Mouse (Mus musculus): ENCODE results near the gene Lsm2. TPM values are rescaled to one million over a fixed set of nuclear protein-coding genes. Genes with fewer than 3 reads are reported as not detected.
A peak's percentile ranks its signal among the peaks of the same experiment; 100 is the strongest.
"Not testable (repeated sequence)": the region's sequence is repeated elsewhere in the genome, so short reads cannot be mapped to it uniquely, and the experiment has no call there.

Gene Lsm2
- polyA plus RNA-seq, 1 experiment = 60.7 TPM

GRCm38 (mm10) chr17:34984218-34984617 is 2.6 kb downstream of the Lsm2 start:
- TF ChIP-seq POLR2A (IDR thresholded peaks at IDR 0.05; ENCODE audit: low read depth, low read length) = no peak
- peak; percentile 12; the same call in 1 of the 2 replicates for TF ChIP-seq CTCF (IDR thresholded peaks at IDR 0.05; ENCODE audit: extremely low read depth, insufficient read depth, insufficient read length, insufficient replicate concordance)
- no peak overlapping the region for H3K4me3 ChIP-seq (ENCODE audit: extremely low read depth, insufficient read depth, insufficient read length)
- no peak overlapping the region for H3K27ac ChIP-seq (ENCODE audit: insufficient read depth, low read length)
- peaks cover 7% of the 10 kb centered on the region; the same call in 1 of the 2 replicates for H3K36me3 ChIP-seq (ENCODE audit: control insufficient read depth, insufficient read depth, low read length)
- no peak for DNase-seq (ENCODE audit: low read depth in 1 of 2, low spot score in 2 of 2)
- no peaks in the 10 kb centered on the region for H3K27me3 ChIP-seq (ENCODE audit: control insufficient read depth, insufficient read depth, low read length)
- 82% methylated on average over 2 of the region's 2 CpGs for WGBS
- H3K4me1 ChIP-seq (ENCODE audit: control insufficient read depth, insufficient read depth, insufficient read length) = peaks cover 4% of the 10 kb centered on the region; the same call in 1 of the 2 replicates

- DNase-seq (ENCODE audit: low read depth in 1 of 2, low spot score in 2 of 2) = no peak
- Histone ChIP-seq H3K4me1 (ENCODE audit: control insufficient read depth, insufficient read depth, insufficient read length) (no peaks in the 10 kb centered on the region; the same call in 1 of the 2 replicates), H3K4me3 (ENCODE audit: extremely low read depth, insufficient read depth, insufficient read length) (no peak overlapping the region), H3K27me3 (ENCODE audit: control insufficient read depth, insufficient read depth, low read length) (no peaks in the 10 kb centered on the region), H3K27ac (ENCODE audit: insufficient read depth, low read length) (no peak overlapping the region), H3K36me3 (ENCODE audit: control insufficient read depth, insufficient read depth, low read length) (peaks cover 16% of the 10 kb centered on the region)
- TF ChIP-seq CTCF (IDR thresholded peaks at IDR 0.05; ENCODE audit: extremely low read depth, insufficient read depth, insufficient read length, insufficient replicate concordance) = no peak
- no peak for TF ChIP-seq POLR2A (IDR thresholded peaks at IDR 0.05; ENCODE audit: low read depth, low read length)
Measured at GRCm38 (mm10) chr17:34994751-34995150, 13.1 kb downstream of the Lsm2 start.

- H3K27me3 ChIP-seq (ENCODE audit: control insufficient read depth, insufficient read depth, low read length); H3K27ac ChIP-seq (ENCODE audit: insufficient read depth, low read length); H3K4me3 ChIP-seq (ENCODE audit: extremely low read depth, insufficient read depth, insufficient read length); H3K4me1 ChIP-seq (ENCODE audit: control insufficient read depth, insufficient read depth, insufficient read length); DNase-seq (ENCODE audit: low read depth in 1 of 2, low spot score in 2 of 2): not testable (repeated sequence)
- peaks cover 16% of the 10 kb centered on the region for H3K36me3 ChIP-seq (ENCODE audit: control insufficient read depth, insufficient read depth, low read length)
- WGBS = 78% methylated on average over 4 of the region's 4 CpGs
Measured at GRCm38 (mm10) chr17:34995192-34995591, 13.5 kb downstream of the Lsm2 start.

GRCm38 (mm10) chr17:34995927-34996326 is 14.3 kb downstream of the Lsm2 start:
- WGBS = 64% methylated on average over 4 of the region's 4 CpGs
- Histone ChIP-seq H3K36me3 (ENCODE audit: control insufficient read depth, insufficient read depth, low read length) (peaks cover 16% of the 10 kb centered on the region), H3K27ac (ENCODE audit: insufficient read depth, low read length) (0 out of 2 replicates have a peak overlapping the region, but pooled peaks have one; percentile 20)
- not testable (repeated sequence) for H3K27me3 ChIP-seq (ENCODE audit: control insufficient read depth, insufficient read depth, low read length); H3K4me1 ChIP-seq (ENCODE audit: control insufficient read depth, insufficient read depth, insufficient read length); DNase-seq (ENCODE audit: low read depth in 1 of 2, low spot score in 2 of 2); H3K4me3 ChIP-seq (ENCODE audit: extremely low read depth, insufficient read depth, insufficient read length)

DNA sequence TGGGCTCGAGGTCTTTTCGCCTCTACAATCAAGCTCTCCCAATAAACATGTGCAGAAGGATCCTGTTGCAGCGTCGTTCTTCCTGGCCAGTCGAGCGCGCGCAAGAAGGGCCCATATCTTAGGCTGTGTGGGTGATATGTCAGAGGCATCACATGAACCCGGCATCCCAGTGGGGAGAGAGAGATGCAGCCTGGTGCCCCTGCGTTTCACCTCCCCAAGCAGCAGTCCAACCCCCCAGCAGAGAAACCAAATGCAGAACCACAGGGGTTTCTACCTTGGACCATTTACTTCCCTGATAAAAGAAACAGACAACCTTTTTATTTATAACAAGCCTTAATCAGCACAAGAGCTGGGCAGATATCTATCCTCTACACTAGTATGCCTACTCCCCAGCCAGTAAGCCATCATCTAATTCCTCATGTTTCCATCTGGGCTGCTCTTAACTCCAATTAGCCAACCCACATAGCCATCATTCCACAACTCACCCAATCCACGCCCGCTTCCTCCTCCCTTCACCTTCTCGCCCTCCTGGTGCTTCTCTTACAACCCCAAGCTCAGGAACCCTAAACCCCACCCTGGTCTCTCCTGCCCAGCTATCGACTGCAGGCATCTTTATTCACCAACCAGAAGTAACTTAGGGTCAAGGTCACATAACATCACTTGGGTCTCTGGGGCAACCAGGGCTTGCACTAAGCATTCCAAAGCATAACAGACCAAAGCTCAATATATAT is 14.9 kb downstream of the Lsm2 start:
- Histone ChIP-seq H3K36me3 (ENCODE audit: control insufficient read depth, insufficient read depth, low read length) (peaks cover 16% of the 10 kb centered on the region), H3K4me1 (ENCODE audit: control insufficient read depth, insufficient read depth, insufficient read length) (no peaks in the 10 kb centered on the region; the same call in 1 of the 2 replicates), H3K27me3 (ENCODE audit: control insufficient read depth, insufficient read depth, low read length) (no peaks in the 10 kb centered on the region), H3K27ac (ENCODE audit: insufficient read depth, low read length) (no peak overlapping the region), H3K4me3 (ENCODE audit: extremely low read depth, insufficient read depth, insufficient read length) (peak overlapping the region; percentile 32)
- 79% methylated on average over 14 of the region's 14 CpGs for WGBS
- TF ChIP-seq POLR2A (IDR thresholded peaks at IDR 0.05; ENCODE audit: low read depth, low read length) (no peak), CTCF (IDR thresholded peaks at IDR 0.05; ENCODE audit: extremely low read depth, insufficient read depth, insufficient read length, insufficient replicate concordance) (no peak)
- DNase-seq (ENCODE audit: low read depth in 1 of 2, low spot score in 2 of 2) = no peak

DNA sequence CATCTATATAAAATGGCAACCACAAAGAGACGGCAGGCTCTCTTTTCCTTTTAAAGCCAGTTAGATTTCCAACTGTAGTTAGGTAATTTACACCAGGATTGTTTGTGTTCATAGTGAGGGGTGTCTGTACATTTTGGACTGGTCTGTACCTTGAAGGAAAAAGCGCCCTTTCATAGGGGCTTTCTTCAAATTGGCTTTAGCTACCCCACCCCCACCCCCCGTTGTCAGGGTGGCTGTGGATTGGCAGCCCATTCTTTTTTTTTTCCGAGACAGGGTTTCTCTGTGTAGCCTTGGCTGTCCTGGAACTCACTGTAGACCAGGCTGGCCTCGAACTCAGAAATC is 15.5 kb downstream of the Lsm2 start:
- no peak overlapping the region for H3K27ac ChIP-seq (ENCODE audit: insufficient read depth, low read length)
- TF ChIP-seq POLR2A (IDR thresholded peaks at IDR 0.05; ENCODE audit: low read depth, low read length) (no peak), CTCF (IDR thresholded peaks at IDR 0.05; ENCODE audit: extremely low read depth, insufficient read depth, insufficient read length, insufficient replicate concordance) (no peak)
- WGBS = 73% methylated on average over 5 of the region's 5 CpGs

DNA sequence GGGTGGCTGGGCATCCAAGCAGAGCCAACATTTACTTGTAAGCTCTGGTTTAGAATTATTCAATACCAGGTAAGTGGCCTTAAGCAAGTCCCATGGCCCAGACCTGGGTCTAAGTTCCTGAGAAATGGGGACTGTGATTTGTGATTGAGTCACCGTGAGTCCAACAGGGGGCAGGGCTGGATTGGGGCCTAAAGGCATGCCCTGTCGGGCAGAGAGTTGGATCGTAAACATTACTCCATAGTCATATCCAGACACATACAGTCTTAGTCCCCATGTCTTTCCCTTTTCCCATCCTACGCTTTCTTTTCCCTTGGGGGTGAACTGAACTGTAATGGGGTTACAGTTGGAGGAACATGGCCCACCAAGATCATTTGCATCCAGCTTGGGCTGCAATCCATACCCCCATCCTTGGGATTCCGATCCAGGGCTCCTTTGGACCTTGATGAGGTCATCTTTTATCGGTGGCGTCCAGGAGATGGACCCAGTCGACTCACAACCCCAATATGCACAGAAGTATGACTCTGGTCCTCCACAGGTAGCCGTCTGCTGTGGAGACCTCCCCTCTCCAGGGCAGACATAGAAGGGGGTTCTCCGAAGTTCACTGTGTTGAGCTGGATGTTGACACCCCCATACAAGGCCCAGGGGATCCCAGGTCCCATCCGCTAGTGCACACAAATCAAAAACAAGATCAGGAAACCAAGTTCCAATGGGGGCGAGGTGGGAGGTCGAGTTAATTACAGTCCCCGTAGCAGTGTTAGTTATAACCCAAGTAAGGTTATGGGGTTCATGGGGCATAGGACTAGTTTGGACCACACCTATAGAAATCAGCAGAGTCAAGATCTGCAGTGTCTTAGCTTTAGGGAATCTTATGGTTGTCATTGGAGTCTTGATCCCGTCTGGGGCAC is 17.1 kb downstream of the Lsm2 start:
- H3K4me3 ChIP-seq (ENCODE audit: extremely low read depth, insufficient read depth, insufficient read length) = peak overlapping the region; percentile 61
- no peak for DNase-seq (ENCODE audit: low read depth in 1 of 2, low spot score in 2 of 2)
- peaks cover 16% of the 10 kb centered on the region for H3K36me3 ChIP-seq (ENCODE audit: control insufficient read depth, insufficient read depth, low read length)
- H3K27ac ChIP-seq (ENCODE audit: insufficient read depth, low read length) = peak overlapping the region; percentile 87
- H3K27me3 ChIP-seq (ENCODE audit: control insufficient read depth, insufficient read depth, low read length) = no peaks in the 10 kb centered on the region
- WGBS = 46% methylated on average over 15 of the region's 15 CpGs
- H3K4me1 ChIP-seq (ENCODE audit: control insufficient read depth, insufficient read depth, insufficient read length) = no peaks in the 10 kb centered on the region; the same call in 1 of the 2 replicates
- TF ChIP-seq CTCF (IDR thresholded peaks at IDR 0.05; ENCODE audit: extremely low read depth, insufficient read depth, insufficient read length, insufficient replicate concordance) (no peak), POLR2A (IDR thresholded peaks at IDR 0.05; ENCODE audit: low read depth, low read length) (no peak)

More for the DNA sequence above, 15.5 kb downstream of the Lsm2 start:
- Histone ChIP-seq H3K27me3 (ENCODE audit: control insufficient read depth, insufficient read depth, low read length) (no peaks in the 10 kb centered on the region), H3K4me3 (ENCODE audit: extremely low read depth, insufficient read depth, insufficient read length) (peak overlapping the region; percentile 36), H3K36me3 (ENCODE audit: control insufficient read depth, insufficient read depth, low read length) (peaks cover 16% of the 10 kb centered on the region), H3K4me1 (ENCODE audit: control insufficient read depth, insufficient read depth, insufficient read length) (no peaks in the 10 kb centered on the region; the same call in 1 of the 2 replicates)
- DNase-seq (ENCODE audit: low read depth in 1 of 2, low spot score in 2 of 2) = no peak
